Comparison of ENCODE assay signal across 8 mouse cellular contexts in the genomic region with DNA sequence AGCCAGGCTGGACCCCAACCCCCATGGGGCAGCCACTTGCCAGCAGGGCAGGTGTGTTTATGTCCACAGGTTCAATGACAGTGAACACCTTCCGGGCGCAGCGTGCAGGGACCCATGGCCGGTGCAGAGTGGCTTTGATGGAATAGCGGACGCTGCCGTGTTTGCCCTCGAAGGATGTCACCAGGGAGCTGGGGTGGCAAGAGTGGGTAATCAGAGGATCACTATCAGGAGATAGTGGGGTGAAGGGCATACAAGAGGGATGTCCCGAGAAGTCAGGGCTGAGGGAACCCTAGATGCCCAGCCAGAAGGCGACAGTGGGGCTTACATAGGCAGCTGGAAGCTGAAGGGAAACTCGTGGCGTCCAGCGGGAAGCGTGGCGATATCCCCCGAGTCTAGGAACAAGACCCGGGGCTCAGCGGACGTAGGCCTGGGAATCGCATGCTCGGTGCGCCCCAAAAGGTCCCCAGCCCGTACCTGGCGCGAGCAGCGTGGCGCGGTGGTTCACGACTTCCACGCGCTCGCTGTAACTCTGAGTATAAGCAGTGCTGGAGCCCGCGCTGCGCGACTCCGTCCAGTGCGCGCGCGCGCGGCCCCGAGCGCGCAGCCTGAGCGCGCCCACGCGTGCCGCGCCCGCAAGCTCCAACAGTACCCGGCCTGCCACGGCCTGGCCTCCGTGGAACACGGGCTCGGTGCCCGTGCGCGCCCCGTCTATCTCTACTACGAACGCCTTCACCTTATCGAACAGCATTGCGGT. TPM values are rescaled to one million over a fixed set of nuclear protein-coding genes. Genes with fewer than 3 reads are reported as not detected.
DNase-seq lines count a peak whose midpoint lies in the region; ATAC-seq and TF ChIP-seq lines count a peak whose summit lies in the region.

No protein-coding gene starts in this region.

- intact Hi-C loops in gastrocnemius, postnatal 14 days (cut with DNase I; ENCODE audit: low total_unique reads): no loop called here

- no peaks in the 10 kb centered on the region for H3K27me3 ChIP-seq in hindbrain, embryonic 13.5 days

- peak; percentile 57 for DNase-seq in gastrocnemius, adult 18-20 months (ENCODE audit: low spot score)
- no peak for DNase-seq in gastrocnemius, postnatal 14 days
- DNase-seq in 416B (ENCODE audit: low read depth): peak; percentile 63
- DNase-seq in lung, postnatal 10 days: peak; percentile 30
- no peak for DNase-seq in ovary, adult 18-20 months (ENCODE audit: low spot score)
- DNase-seq in thymus, postnatal 25 days: no peak

- ATAC-seq in hindbrain, embryonic 13.5 days (ENCODE audit: low FRiP score): peak; percentile 46

- H3K36me3 ChIP-seq in hindbrain, embryonic 13.5 days: peaks cover 23% of the 10 kb centered on the region

- H3K4me3 ChIP-seq in cortical plate, adult 2 months (ENCODE audit: insufficient read depth, low read length): peak overlapping the region; percentile 70
- H3K4me3 ChIP-seq in hindbrain, embryonic 13.5 days: peak overlapping the region; percentile 60

- TF ChIP-seq POLR2A in cortical plate, adult 2 months (IDR thresholded peaks at IDR 0.05; ENCODE audit: extremely low read depth, insufficient read depth, low read length): no peak

- H3K27ac ChIP-seq in cortical plate, adult 2 months (ENCODE audit: insufficient read depth, low read length): peak overlapping the region; percentile 93
- H3K27ac ChIP-seq in hindbrain, embryonic 13.5 days: peak overlapping the region; percentile 93

- no peaks in the 10 kb centered on the region for H3K9me3 ChIP-seq in hindbrain, embryonic 13.5 days

- no peak for TF ChIP-seq CTCF in cortical plate, adult 2 months (IDR thresholded peaks at IDR 0.05; ENCODE audit: extremely low read depth, insufficient read depth, low read length)

- H3K4me1 ChIP-seq in cortical plate, adult 2 months (ENCODE audit: control insufficient read depth, insufficient read depth, low read length): peaks cover 2% of the 10 kb centered on the region; the same call in 1 of the 2 replicates
- peaks cover 20% of the 10 kb centered on the region for H3K4me1 ChIP-seq in hindbrain, embryonic 13.5 days (replicated peaks)

- H3K4me2 ChIP-seq in hindbrain, embryonic 13.5 days: peak overlapping the region; percentile 64

- H3K9ac ChIP-seq in hindbrain, embryonic 13.5 days: peak overlapping the region; percentile 82

- 1% methylated on average over 62 of the region's 66 CpGs for WGBS in hindbrain, embryonic 13.5 days

RNA-seq across cellular contexts. Expression of gene Arrdc2, which starts 0.7 kb away (rescaled TPM):
- total RNA-seq in gastrocnemius, adult 18-20 months (2021): 100 to 1,000 TPM in 1 of 2 experiments, 10 to 100 TPM in 1; 58.3 to 202 TPM
- total RNA-seq in gastrocnemius, postnatal 14 days (2021): 10 to 100 TPM in 1 of 2 experiments, 1 to 10 TPM in 1; 4.8 to 71.3 TPM
- polyA plus RNA-seq in cortical plate, adult 2 months (2012; rRNA removed): 31.4 and 35.1 TPM in 2 replicates
- 7.6 and 8.1 TPM in 2 replicates for polyA plus RNA-seq in hindbrain, embryonic 13.5 days (2015; fragmentation: Nextera tagmentation; extraction: Ambion mirVana)

RNA-seq across cellular contexts. Expression of gene Kcnn1, which starts 24.2 kb away (rescaled TPM):
- 10 to 100 TPM; 18.2 to 21.1 TPM for total RNA-seq in gastrocnemius, adult 18-20 months (2021)
- 1 to 10 TPM; 5.4 to 6.6 TPM for total RNA-seq in gastrocnemius, postnatal 14 days (2021)
- 30.2 and 36.0 TPM in 2 replicates for polyA plus RNA-seq in cortical plate, adult 2 months (2012; rRNA removed)
- 13.3 and 17.7 TPM in 2 replicates for polyA plus RNA-seq in hindbrain, embryonic 13.5 days (2015; fragmentation: Nextera tagmentation; extraction: Ambion mirVana)

RNA-seq across cellular contexts. Expression of gene Il12rb1, which starts 30.6 kb away (rescaled TPM):
- total RNA-seq in gastrocnemius, adult 18-20 months (2021): under 1 TPM in 1 of 2 experiments, not detected in 1; 0.07 TPM
- total RNA-seq in gastrocnemius, postnatal 14 days (2021): under 1 TPM in 1 of 2 experiments, not detected in 1; 0.09 TPM
- polyA plus RNA-seq in cortical plate, adult 2 months (2012; rRNA removed): 1.1 TPM in 2 replicates
- polyA plus RNA-seq in hindbrain, embryonic 13.5 days (2015; fragmentation: Nextera tagmentation; extraction: Ambion mirVana): 0.08 and 0.13 TPM in 2 replicates

RNA-seq across cellular contexts. Expression of gene Mast3, which starts 34.0 kb away (rescaled TPM):
- 1 to 10 TPM; 2.7 TPM for total RNA-seq in gastrocnemius, adult 18-20 months (2021)
- total RNA-seq in gastrocnemius, postnatal 14 days (2021): 1 to 10 TPM; 5.2 to 7.0 TPM
- polyA plus RNA-seq in cortical plate, adult 2 months (2012; rRNA removed): 265 and 282 TPM in 2 replicates
- polyA plus RNA-seq in hindbrain, embryonic 13.5 days (2015; fragmentation: Nextera tagmentation; extraction: Ambion mirVana): 16.4 and 17.4 TPM in 2 replicates

RNA-seq across cellular contexts. Expression of gene Ccdc124, which starts 34.9 kb away (rescaled TPM):
- 10 to 100 TPM; 72.6 to 76.5 TPM for total RNA-seq in gastrocnemius, adult 18-20 months (2021)
- 10 to 100 TPM; 50.3 to 50.9 TPM for total RNA-seq in gastrocnemius, postnatal 14 days (2021)
- 176 and 182 TPM in 2 replicates for polyA plus RNA-seq in cortical plate, adult 2 months (2012; rRNA removed)
- 157 and 162 TPM in 2 replicates for polyA plus RNA-seq in hindbrain, embryonic 13.5 days (2015; fragmentation: Nextera tagmentation; extraction: Ambion mirVana)

Comparison
In these comparisons a context has a peak if more than half of its experiments do, and no peak if none do; other contexts are left out.
1. DNase-seq: peak in gastrocnemius, adult 18-20 months (single experiment), 416B (single experiment) and lung, postnatal 10 days (single experiment); none in gastrocnemius, postnatal 14 days (single experiment), ovary, adult 18-20 months (single experiment) and thymus, postnatal 25 days (single experiment).